Mouse (Mus musculus) kidney, embryonic 14.5 days (tissue): ENCODE results near the gene Tnik. TPM values are rescaled to one million over a fixed set of nuclear protein-coding genes. Genes with fewer than 3 reads are reported as not detected.

ENCODE experiments used
- ATAC-seq: fragments of 200-750 bp; cut with Nextera tagmentation; 2 replicates; pipeline ENCODE4 v1.8.0; 2017; ENCODE audit warnings: moderate number of reproducible peaks, mild to moderate bottlenecking, moderate TSS enrichment, moderate library complexity; ENCODE audit not compliant: low FRiP score, low TSS enrichment
- H3K27ac ChIP-seq: fragments of 300-500 bp; sonication (generic); 2 replicates; pipeline ENCODE4 v1.5.1; 2014; ENCODE audit warnings: low read depth, mild to moderate bottlenecking, low read length, moderate library complexity, mixed read lengths
- H3K27me3 ChIP-seq: fragments of 300-500 bp; sonication (generic); 2 replicates; pipeline ENCODE4 v1.6.1; 2014; ENCODE audit warnings: mild to moderate bottlenecking, low read length; ENCODE audit not compliant: control insufficient read depth, insufficient read depth
- H3K36me3 ChIP-seq: fragments of 300-500 bp; sonication (generic); 2 replicates; pipeline ENCODE4 v1.6.1; 2014; ENCODE audit warnings: low read length, mixed read lengths; ENCODE audit not compliant: control insufficient read depth, insufficient read depth
- H3K4me1 ChIP-seq: fragments of 300-500 bp; sonication (generic); 2 replicates; pipeline ENCODE4 v1.6.1; 2014; ENCODE audit warnings: low read length, mixed read lengths; ENCODE audit not compliant: control insufficient read depth, insufficient read depth
- H3K4me2 ChIP-seq: fragments of 300-500 bp; sonication (generic); replicated peaks from 2 replicates; pipeline ENCODE4 v1.6.1; 2014; ENCODE audit warnings: low read depth, mild to moderate bottlenecking, low read length
- H3K4me3 ChIP-seq: fragments of 300-500 bp; sonication (generic); 2 replicates; pipeline ENCODE4 v1.5.1; 2014; ENCODE audit warnings: mild to moderate bottlenecking, low read length
- H3K9ac ChIP-seq: fragments of 300-500 bp; sonication (generic); 2 replicates; pipeline ENCODE4 v1.6.1; 2014; ENCODE audit warnings: low read depth, mild to moderate bottlenecking, low read length, moderate library complexity
- H3K9me3 ChIP-seq: fragments of 300-500 bp; sonication (generic); 2 replicates; pipeline ENCODE4 v1.6.1; 2016; ENCODE audit warnings: low read length; ENCODE audit not compliant: control insufficient read depth
- WGBS: fragments of 180-500 bp; shearing (Covaris S2); extraction: QIAGEN DNeasy Blood & Tissue Kit; methylation state at CpG from one replicate; pipeline ENCODE4 v1.1.7; 2014; 5-methylcytosine and 5-hydroxymethylcytosine counted together
- polyA plus RNA-seq: library from polyadenylated mRNA; unstranded; fragments of >200 nt; fragmentation: Nextera tagmentation; extraction: Ambion mirVana; gene quantifications from 2 replicates; pipeline ENCODE4 v1.2.1, GENCODE M21; 2014

Tnik gene
- polyA plus RNA-seq, 1 experiment from 2014 or later = 3.9 TPM

GRCm38 (mm10) chr3:28372459-28372858, 109.4 kb downstream of the Tnik start:
- no peaks in the 10 kb centered on the region for H3K9me3 ChIP-seq
- no peak overlapping the region for H3K4me2 ChIP-seq
- no peak overlapping the region for H3K9ac ChIP-seq
- H3K4me1 ChIP-seq = no peaks in the 10 kb centered on the region
- no peak overlapping the region for H3K27ac ChIP-seq
- no peaks in the 10 kb centered on the region for H3K27me3 ChIP-seq
- 95% methylated on average over 2 of the region's 2 CpGs for WGBS
- H3K36me3 ChIP-seq = no peaks in the 10 kb centered on the region
- no peak for ATAC-seq
- no peak overlapping the region for H3K4me3 ChIP-seq

- ATAC-seq = no peak
- no peak overlapping the region for H3K4me3 ChIP-seq
- H3K4me1 ChIP-seq = no peaks in the 10 kb centered on the region
- no peaks in the 10 kb centered on the region for H3K36me3 ChIP-seq
- 90% methylated on average over 6 of the region's 6 CpGs for WGBS
- no peak overlapping the region for H3K9ac ChIP-seq
- no peak overlapping the region for H3K4me2 ChIP-seq
- H3K27me3 ChIP-seq = no peaks in the 10 kb centered on the region
- H3K27ac ChIP-seq = no peak overlapping the region
- no peaks in the 10 kb centered on the region for H3K9me3 ChIP-seq
Observed at GRCm38 (mm10) chr3:28374738-28375510, 111.9 kb downstream of the Tnik start.

- Histone ChIP-seq H3K9ac (no peak overlapping the region), H3K27ac (no peak overlapping the region), H3K4me2 (no peak overlapping the region), H3K4me1 (no peaks in the 10 kb centered on the region), H3K27me3 (no peaks in the 10 kb centered on the region), H3K9me3 (no peaks in the 10 kb centered on the region), H3K36me3 (no peaks in the 10 kb centered on the region), H3K4me3 (no peak overlapping the region)
- 25% methylated on average over 2 of the region's 2 CpGs for WGBS
- no peak for ATAC-seq
Observed at GRCm38 (mm10) chr3:28380224-28380623, 117.2 kb downstream of the Tnik start.

- ATAC-seq = no peak
- WGBS = 78% methylated on average over 11 of the region's 11 CpGs
Observed at GRCm38 (mm10) chr3:28383526-28384126, 120.6 kb downstream of the Tnik start.

GRCm38 (mm10) chr3:28385199-28385975, 122.4 kb downstream of the Tnik start:
- no peak overlapping the region for H3K4me3 ChIP-seq
- no peaks in the 10 kb centered on the region for H3K4me1 ChIP-seq
- H3K36me3 ChIP-seq = no peaks in the 10 kb centered on the region
- H3K9ac ChIP-seq = no peak overlapping the region
- ATAC-seq = no peak
- H3K27ac ChIP-seq = no peak overlapping the region
- peaks cover 7% of the 10 kb centered on the region; the same call in 1 of the 2 replicates for H3K9me3 ChIP-seq
- H3K4me2 ChIP-seq = no peak overlapping the region
- H3K27me3 ChIP-seq = no peaks in the 10 kb centered on the region
- WGBS = 98% methylated on average over 10 of the region's 10 CpGs

More at GRCm38 (mm10) chr3:28383526-28384126, 120.6 kb downstream of the Tnik start:
- no peak overlapping the region for H3K4me2 ChIP-seq
- no peaks in the 10 kb centered on the region for H3K36me3 ChIP-seq
- no peaks in the 10 kb centered on the region for H3K27me3 ChIP-seq
- no peak overlapping the region for H3K27ac ChIP-seq
- no peak overlapping the region for H3K4me3 ChIP-seq
- no peaks in the 10 kb centered on the region for H3K4me1 ChIP-seq
- peaks cover 3% of the 10 kb centered on the region; the same call in 1 of the 2 replicates for H3K9me3 ChIP-seq
- H3K9ac ChIP-seq = no peak overlapping the region

GRCm38 (mm10) chr3:28388540-28388939, 125.5 kb downstream of the Tnik start:
- no peak overlapping the region for H3K9ac ChIP-seq
- H3K4me2 ChIP-seq = no peak overlapping the region
- H3K27me3 ChIP-seq = no peaks in the 10 kb centered on the region
- H3K9me3 ChIP-seq = peaks cover 7% of the 10 kb centered on the region; the same call in 1 of the 2 replicates
- H3K36me3 ChIP-seq = no peaks in the 10 kb centered on the region
- H3K4me3 ChIP-seq = no peak overlapping the region
- no peak overlapping the region for H3K27ac ChIP-seq
- no peak for ATAC-seq
- no peaks in the 10 kb centered on the region for H3K4me1 ChIP-seq
- WGBS = 93% methylated on average over 3 of the region's 3 CpGs

- no peak overlapping the region for H3K9ac ChIP-seq
- WGBS = 90% methylated on average over 2 of the region's 2 CpGs
- no peak for ATAC-seq
Observed at GRCm38 (mm10) chr3:28390183-28390582, 127.2 kb downstream of the Tnik start.

GRCm38 (mm10) chr3:28392542-28392941, 129.5 kb downstream of the Tnik start:
- Histone ChIP-seq H3K27ac (no peak overlapping the region), H3K4me3 (no peak overlapping the region), H3K27me3 (no peaks in the 10 kb centered on the region), H3K9ac (no peak overlapping the region), H3K36me3 (no peaks in the 10 kb centered on the region), H3K9me3 (peaks cover 7% of the 10 kb centered on the region; the same call in 1 of the 2 replicates), H3K4me2 (no peak overlapping the region), H3K4me1 (no peaks in the 10 kb centered on the region)
- ATAC-seq = no peak

More at GRCm38 (mm10) chr3:28390183-28390582, 127.2 kb downstream of the Tnik start:
- Histone ChIP-seq H3K4me2 (no peak overlapping the region), H3K4me3 (no peak overlapping the region), H3K27ac (no peak overlapping the region), H3K4me1 (no peaks in the 10 kb centered on the region), H3K36me3 (no peaks in the 10 kb centered on the region), H3K9me3 (peaks cover 7% of the 10 kb centered on the region; the same call in 1 of the 2 replicates), H3K27me3 (no peaks in the 10 kb centered on the region)
